ENCODE assay signal across 10 mouse cellular contexts in genomic region chr4:155236737-155237385, GRCm38 (mm10). TPM values are rescaled to one million over a fixed set of nuclear protein-coding genes. Genes with fewer than 3 reads are reported as not detected.
DNase-seq lines count a peak whose midpoint lies in the region; ATAC-seq and TF ChIP-seq lines count a peak whose summit lies in the region.
"Had no signal": no experiment of that assay in that cellular context is flagged by ENCODE, and none has a peak within 500 bp of the region (broad histone marks: within the 10 kb centered on the region; RNA-seq: fewer than 3 reads in every experiment).

No protein-coding gene starts in this region.

- TF ChIP-seq CTCF in olfactory bulb, adult 2 months (IDR thresholded peaks at IDR 0.05; ENCODE audit: insufficient read depth, low read depth, low read length): no peak

- 79% methylated on average over 12 of the region's 12 CpGs for WGBS in midbrain, embryonic 10.5 days
- WGBS in midbrain, embryonic 11.5 days: 73% methylated on average over 12 of the region's 12 CpGs
- whole genome bisulfite sequencing in limb, embryonic 13.5 days: 66% methylated on average over 12 of the region's 12 CpGs
- 85% methylated on average over 12 of the region's 12 CpGs for WGBS in olfactory bulb, adult 2 months

- H3K4me2 ChIP-seq in midbrain, embryonic 11.5 days: no peak overlapping the region
- peak overlapping the region; percentile 56 for H3K4me2 ChIP-seq in limb, embryonic 13.5 days (replicated peaks)

- no peak for ATAC-seq in midbrain, embryonic 11.5 days (ENCODE audit: low FRiP score)
- ATAC-seq in limb, embryonic 13.5 days (ENCODE audit: low FRiP score, low read depth): no peak
- no peak for ATAC-seq in erythroblast, adult 5-6 weeks (replicated peaks; ENCODE audit: low FRiP score, poor library complexity, severe bottlenecking)
- ATAC-seq: activated CD4-positive, CD25-positive, alpha-beta regulatory T cell, adult 4 months; inflammation-experienced regulatory T-cells, adult 6 months had no signal

- no peak overlapping the region for H3K4me3 ChIP-seq in midbrain, embryonic 10.5 days
- H3K4me3 ChIP-seq in midbrain, embryonic 11.5 days (ENCODE audit: low read depth, low read length): no peak overlapping the region
- no peak overlapping the region for H3K4me3 ChIP-seq in limb, embryonic 13.5 days
- H3K4me3 ChIP-seq in olfactory bulb, adult 2 months (ENCODE audit: insufficient read depth, low read depth, low read length): no peak overlapping the region

- H3K27ac ChIP-seq in midbrain, embryonic 10.5 days (replicated peaks): peak overlapping the region; percentile 95
- H3K27ac ChIP-seq in midbrain, embryonic 11.5 days (ENCODE audit: low read depth, low read length): no peak overlapping the region
- H3K27ac ChIP-seq in limb, embryonic 13.5 days: peak overlapping the region; percentile 98
- H3K27ac ChIP-seq in olfactory bulb, adult 2 months (ENCODE audit: insufficient read depth, low read depth, low read length): 0 out of 2 replicates have a peak overlapping the region, but pooled peaks have one; percentile 99

- no peaks in the 10 kb centered on the region for H3K36me3 ChIP-seq in midbrain, embryonic 10.5 days
- H3K36me3 ChIP-seq in midbrain, embryonic 11.5 days (ENCODE audit: control insufficient read depth, insufficient read depth, low read length): no peaks in the 10 kb centered on the region
- no peaks in the 10 kb centered on the region for H3K36me3 ChIP-seq in limb, embryonic 13.5 days

- peaks cover 45% of the 10 kb centered on the region for H3K4me1 ChIP-seq in midbrain, embryonic 10.5 days
- H3K4me1 ChIP-seq in midbrain, embryonic 11.5 days (ENCODE audit: control insufficient read depth, insufficient read depth, low read length): peaks cover 18% of the 10 kb centered on the region
- peaks cover 72% of the 10 kb centered on the region for H3K4me1 ChIP-seq in limb, embryonic 13.5 days
- H3K4me1 ChIP-seq in olfactory bulb, adult 2 months (ENCODE audit: control insufficient read depth, insufficient read depth, low read length): peaks cover 71% of the 10 kb centered on the region

- no peaks in the 10 kb centered on the region for H3K9me3 ChIP-seq in midbrain, embryonic 10.5 days (replicated peaks)
- H3K9me3 ChIP-seq in midbrain, embryonic 11.5 days (ENCODE audit: control insufficient read depth, low read length): no peaks in the 10 kb centered on the region
- H3K9me3 ChIP-seq in limb, embryonic 13.5 days: no peaks in the 10 kb centered on the region

- no peak overlapping the region for H3K9ac ChIP-seq in midbrain, embryonic 11.5 days (ENCODE audit: low read length)
- 0 out of 2 replicates have a peak overlapping the region, but pooled peaks have one; percentile 58 for H3K9ac ChIP-seq in limb, embryonic 13.5 days

- TF ChIP-seq POLR2A in olfactory bulb, adult 2 months (IDR thresholded peaks at IDR 0.05; ENCODE audit: insufficient read depth, low read depth, low read length): no peak

- H3K27me3 ChIP-seq in midbrain, embryonic 10.5 days (ENCODE audit: low read depth, poor library complexity, severe bottlenecking): no peaks in the 10 kb centered on the region
- no peaks in the 10 kb centered on the region for H3K27me3 ChIP-seq in midbrain, embryonic 11.5 days (ENCODE audit: control insufficient read depth, insufficient read depth, low read length)
- no peaks in the 10 kb centered on the region for H3K27me3 ChIP-seq in limb, embryonic 13.5 days

- DNase-seq in heart, adult 11 months: peak; percentile 93
- DNase-seq in heart, adult 8-10 months (ENCODE audit: low spot score): no peak
- no peak for DNase-seq in midbrain, embryonic 10.5 days (ENCODE audit: low spot score)
- DNase-seq in midbrain, embryonic 11.5 days (ENCODE audit: low spot score, missing footprints): no peak
- no peak for DNase-seq in gastrocnemius, postnatal 4 days (ENCODE audit: low spot score in 2 of 2)

RNA-seq across cellular contexts. Expression of gene Faap20, which starts 12.7 kb away (rescaled TPM):
- total RNA-seq in heart, adult 8-10 months (2022): 10 to 100 TPM; 12.4 to 17.8 (median 15.9) TPM
- polyA plus RNA-seq in midbrain, embryonic 10.5 days (2016; fragmentation: Nextera tagmentation; extraction: Ambion mirVana): 118 and 120 TPM in 2 replicates
- polyA plus RNA-seq in midbrain, embryonic 11.5 days (2014; fragmentation: Nextera tagmentation; extraction: Ambion mirVana): 101 and 110 TPM in 2 replicates
- polyA plus RNA-seq in limb, embryonic 13.5 days (2015; fragmentation: Nextera tagmentation; extraction: Ambion mirVana): 92.1 and 97.8 TPM in 2 replicates
- not detected in 2 replicates for polyA plus RNA-seq in olfactory bulb, adult 2 months (2012; ENCODE audit: insufficient read depth, insufficient read length, low replicate concordance, missing spikeins)
- total RNA-seq in gastrocnemius, postnatal 4 days (2021): 10 to 100 TPM; 41.0 to 44.3 TPM
- total RNA-seq in erythroblast, adult 5-6 weeks (2015; ENCODE audit: low replicate concordance): 5.4 and 8.1 TPM in 2 replicates
- total RNA-seq in erythroblast, adult 5-6 weeks (2017; ENCODE audit: low replicate concordance): 2.9 and 3.5 TPM in 2 replicates

RNA-seq across cellular contexts. Expression of gene Ski, which starts 14.5 kb away (rescaled TPM):
- 10 to 100 TPM; 44.5 to 53.3 (median 49.0) TPM for total RNA-seq in heart, adult 8-10 months (2022)
- 8.9 and 10.1 TPM in 2 replicates for polyA plus RNA-seq in midbrain, embryonic 10.5 days (2016; fragmentation: Nextera tagmentation; extraction: Ambion mirVana)
- 12.7 and 13.6 TPM in 2 replicates for polyA plus RNA-seq in midbrain, embryonic 11.5 days (2014; fragmentation: Nextera tagmentation; extraction: Ambion mirVana)
- polyA plus RNA-seq in limb, embryonic 13.5 days (2015; fragmentation: Nextera tagmentation; extraction: Ambion mirVana): 24.4 and 24.8 TPM in 2 replicates
- polyA plus RNA-seq in olfactory bulb, adult 2 months (2012; ENCODE audit: insufficient read depth, insufficient read length, low replicate concordance, missing spikeins): not detected in 2 replicates
- 100 to 1,000 TPM; 133 to 138 TPM for total RNA-seq in gastrocnemius, postnatal 4 days (2021)
- 8.8 and 10.8 TPM in 2 replicates for total RNA-seq in erythroblast, adult 5-6 weeks (2015; ENCODE audit: low replicate concordance)
- 2.8 and 3.4 TPM in 2 replicates for total RNA-seq in erythroblast, adult 5-6 weeks (2017; ENCODE audit: low replicate concordance)

Comparison
In these comparisons a context has a peak if more than half of its experiments do, and no peak if none do; other contexts are left out.
1. RNA of gene Faap20, which starts 12.7 kb away (polyA plus RNA-seq): 118 to 120 TPM in midbrain, embryonic 10.5 days, 101 to 110 TPM in midbrain, embryonic 11.5 days and 92.1 to 97.8 TPM in limb, embryonic 13.5 days; not detected in olfactory bulb, adult 2 months; every median in the first group is over 10 times any median in the second.